8 mouse cellular contexts compared by ENCODE assay signal in the genomic region with DNA sequence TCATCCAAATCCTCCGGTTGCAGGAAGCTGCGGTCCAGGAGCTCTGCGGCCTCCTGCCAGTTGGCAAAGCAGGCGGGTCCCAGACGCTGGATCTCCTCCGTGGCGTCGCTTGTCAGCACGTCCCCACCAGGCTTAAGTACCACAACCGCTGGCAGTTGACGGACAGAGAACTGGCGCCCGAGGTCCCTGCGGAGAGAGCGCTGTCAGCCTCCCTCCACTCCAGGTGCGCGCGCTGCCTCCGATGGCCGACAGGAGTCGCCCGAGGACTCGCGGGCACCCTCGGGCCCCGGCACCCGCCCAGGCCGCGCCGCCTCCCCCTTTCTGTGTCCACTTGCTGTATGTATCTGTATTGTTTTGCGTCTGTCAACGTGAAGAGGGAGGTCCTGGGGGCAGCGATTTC. TPM values are rescaled to one million over a fixed set of nuclear protein-coding genes. Genes with fewer than 3 reads are reported as not detected.
DNase-seq lines count a peak whose midpoint lies in the region; ATAC-seq and TF ChIP-seq lines count a peak whose summit lies in the region.

No protein-coding gene starts in this region.

- intact Hi-C loops in left cerebral cortex, adult 2 months (cut with DNase I), result no loop called here

- H3K27ac ChIP-seq in ES-E14 (ENCODE audit: insufficient read depth, low read depth, low read length, poor library complexity, severe bottlenecking), result no peak overlapping the region
- H3K27ac ChIP-seq in cerebellum, adult 2 months (ENCODE audit: insufficient read depth, low read length), result no peak overlapping the region
- H3K27ac ChIP-seq in hindbrain, embryonic 11.5 days (ENCODE audit: low read depth, low read length), result no peak overlapping the region
- no peak overlapping the region for H3K27ac ChIP-seq in left cerebral cortex, adult 2 months

- no peak for TF ChIP-seq POLR2A in cerebellum, adult 2 months (IDR thresholded peaks at IDR 0.05; ENCODE audit: borderline replicate concordance, insufficient read depth, low read length)

- H3K9me3 ChIP-seq in ES-E14 (ENCODE audit: control insufficient read depth, insufficient read depth, low read depth, low read length), result no peaks in the 10 kb centered on the region
- no peaks in the 10 kb centered on the region for H3K9me3 ChIP-seq in hindbrain, embryonic 11.5 days (ENCODE audit: control insufficient read depth, low read length)
- peaks cover 10% of the 10 kb centered on the region for H3K9me3 ChIP-seq in megakaryocyte, embryonic 14.5 days

- peak; percentile 67 for TF ChIP-seq CTCF in cerebellum, adult 2 months (IDR thresholded peaks at IDR 0.05; ENCODE audit: borderline replicate concordance, insufficient read depth, low read depth, low read length)
- TF ChIP-seq CTCF in left cerebral cortex, adult 2 months (IDR thresholded peaks at IDR 0.05), result peak; percentile 86

- no peak overlapping the region for H3K9ac ChIP-seq in ES-E14 (ENCODE audit: insufficient read depth, low read depth, low read length, poor library complexity, severe bottlenecking)
- H3K9ac ChIP-seq in hindbrain, embryonic 11.5 days (ENCODE audit: low read depth, low read length), result no peak overlapping the region

- peaks cover 3% of the 10 kb centered on the region; the same call in 1 of the 2 replicates for H3K27me3 ChIP-seq in cerebellum, adult 2 months (ENCODE audit: control insufficient read depth, insufficient read depth, low read length)
- H3K27me3 ChIP-seq in hindbrain, embryonic 11.5 days (ENCODE audit: control insufficient read depth, insufficient read depth, low read length), result peaks cover 58% of the 10 kb centered on the region
- H3K27me3 ChIP-seq in megakaryocyte, embryonic 14.5 days (replicated peaks), result peaks cover 46% of the 10 kb centered on the region

- H3K4me1 ChIP-seq in ES-E14 (ENCODE audit: control insufficient read depth in 2 of 2, insufficient read depth in 2 of 2, low read length in 2 of 2, poor library complexity in 1 of 2), result peaks cover 0 to 5% of the 10 kb centered on the region in 2 experiments; a peak in 1 of 4 replicates
- no peaks in the 10 kb centered on the region for H3K4me1 ChIP-seq in cerebellum, adult 2 months (ENCODE audit: control insufficient read depth, insufficient read depth, low read length)
- H3K4me1 ChIP-seq in hindbrain, embryonic 11.5 days (replicated peaks; ENCODE audit: control insufficient read depth, insufficient read depth, low read length), result peaks cover 2% of the 10 kb centered on the region; the same call in 1 of the 2 replicates
- H3K4me1 ChIP-seq in megakaryocyte, embryonic 14.5 days, result peaks cover 63% of the 10 kb centered on the region

- no peaks in the 10 kb centered on the region for H3K36me3 ChIP-seq in ES-E14 (ENCODE audit: control insufficient read depth, insufficient read depth, low read length, poor library complexity, severe bottlenecking)
- no peaks in the 10 kb centered on the region for H3K36me3 ChIP-seq in hindbrain, embryonic 11.5 days (ENCODE audit: control insufficient read depth, insufficient read depth, low read length)
- H3K36me3 ChIP-seq in megakaryocyte, embryonic 14.5 days (replicated peaks; ENCODE audit: low read length), result peaks cover 2% of the 10 kb centered on the region

- in situ Hi-C loops in ES-E14 (cut with MboI; ENCODE audit: low sequenced_read_pairs in 2 of 2, unreplicated experiment in 2 of 2), result no loop called here

- DNase-seq in ES-E14 (ENCODE audit: low read depth, low spot score), result peak; percentile 59
- peak; percentile 76 to 84 for DNase-seq in cerebellum, adult 2 months
- peak; percentile 77 for DNase-seq in hindbrain, embryonic 11.5 days (ENCODE audit: low spot score)
- peak; percentile 69 to 79 for DNase-seq in left cerebral cortex, adult 2 months (ENCODE audit: extremely low spot score in 1 of 2, low spot score in 2 of 2)
- DNase-seq in retina, postnatal 7 days (ENCODE audit: low read depth, low spot score), result peak; percentile 62
- DNase-seq in urinary bladder, adult 2 months (ENCODE audit: low spot score), result peak; percentile 75

- under 1% methylated on average over 33 of the region's 33 CpGs for WGBS in cerebellum, adult 2 months
- 1% methylated on average over 33 of the region's 33 CpGs for WGBS in hindbrain, embryonic 11.5 days

- peak overlapping the region; percentile 43 to 61 for H3K4me3 ChIP-seq in ES-E14 (ENCODE audit: insufficient read depth in 1 of 2, low read depth in 1 of 2, low read length in 2 of 2, poor library complexity in 1 of 2, severe bottlenecking in 1 of 2)
- peak overlapping the region; percentile 58 for H3K4me3 ChIP-seq in cerebellum, adult 2 months (replicated peaks; ENCODE audit: insufficient read depth, low read depth, low read length)
- peak overlapping the region; percentile 18 for H3K4me3 ChIP-seq in hindbrain, embryonic 11.5 days (ENCODE audit: low read depth, low read length)
- peak overlapping the region; percentile 28 for H3K4me3 ChIP-seq in left cerebral cortex, adult 2 months
- peak overlapping the region; percentile 90 for H3K4me3 ChIP-seq in megakaryocyte, embryonic 14.5 days (replicated peaks)

- H3K4me2 ChIP-seq in hindbrain, embryonic 11.5 days (replicated peaks; ENCODE audit: low read depth, low read length), result peak overlapping the region; percentile 23

- ATAC-seq in frontal cortex, adult (ENCODE audit: low TSS enrichment), result peak; percentile 72
- ATAC-seq in hindbrain, embryonic 11.5 days (ENCODE audit: low FRiP score), result peak; percentile 53; the same call in 1 of the 2 replicates

TF ChIP-seq in ES-E14, 5 proteins besides CTCF, POLR2A, EP300 and RAD21:
- TF ChIP-seq ZC3H11A (IDR thresholded peaks at IDR 0.05; ENCODE audit: borderline replicate concordance, low read depth, low read length) (0 out of 2 replicates have a peak, but pooled peaks have one; percentile 6), HCFC1 (IDR thresholded peaks at IDR 0.05; ENCODE audit: borderline replicate concordance, insufficient read depth, low read length) (0 out of 2 replicates have a peak, but pooled peaks have one; percentile 22), CHD2 (IDR thresholded peaks at IDR 0.05; ENCODE audit: low read depth, low read length) (no peak)

RNA-seq across cellular contexts. Expression of gene Nxnl1, which starts 3.6 kb away (rescaled TPM):
- not detected in 2 replicates for total RNA-seq in ES-E14 (2012; rRNA removed)
- polyA plus RNA-seq in cerebellum, adult 2 months (2012; rRNA removed), result 0.10 and 0.11 TPM in 2 replicates
- polyA plus RNA-seq in hindbrain, embryonic 11.5 days (2014; fragmentation: Nextera tagmentation; extraction: Ambion mirVana), result not detected in 2 replicates
- total RNA-seq in left cerebral cortex, adult 2 months (2021), result under 1 TPM in 1 of 2 experiments, not detected in 1; 0.11 TPM
- polyA plus RNA-seq in megakaryocyte, embryonic 14.5 days (2012; ENCODE audit: insufficient read depth, low replicate concordance), result not detected in 2 replicates
- polyA plus RNA-seq in urinary bladder, adult 2 months (2012; rRNA removed), result 0.01 and 0.04 TPM in 2 replicates

RNA-seq across cellular contexts. Expression of gene Tmem221, which starts 4.1 kb away (rescaled TPM):
- 0.18 and 0.58 TPM in 2 replicates for total RNA-seq in ES-E14 (2012; rRNA removed)
- 0.21 and 0.26 TPM in 2 replicates for polyA plus RNA-seq in cerebellum, adult 2 months (2012; rRNA removed)
- polyA plus RNA-seq in hindbrain, embryonic 11.5 days (2014; fragmentation: Nextera tagmentation; extraction: Ambion mirVana), result 0.28 and 0.47 TPM in 2 replicates
- total RNA-seq in left cerebral cortex, adult 2 months (2021), result not detected
- 1.3 TPM in 1 of 2 replicates, not detected in the other for polyA plus RNA-seq in megakaryocyte, embryonic 14.5 days (2012; ENCODE audit: insufficient read depth, low replicate concordance)
- 2.3 and 3.0 TPM in 2 replicates for polyA plus RNA-seq in urinary bladder, adult 2 months (2012; rRNA removed)

RNA-seq across cellular contexts. Expression of gene Slc27a1, which starts 5.9 kb away (rescaled TPM):
- 24.5 and 45.9 TPM in 2 replicates for total RNA-seq in ES-E14 (2012; rRNA removed)
- polyA plus RNA-seq in cerebellum, adult 2 months (2012; rRNA removed), result 142 and 153 TPM in 2 replicates
- polyA plus RNA-seq in hindbrain, embryonic 11.5 days (2014; fragmentation: Nextera tagmentation; extraction: Ambion mirVana), result 13.7 and 18.2 TPM in 2 replicates
- 100 to 1,000 TPM; 108 to 109 TPM for total RNA-seq in left cerebral cortex, adult 2 months (2021)
- polyA plus RNA-seq in megakaryocyte, embryonic 14.5 days (2012; ENCODE audit: insufficient read depth, low replicate concordance), result 1.8 and 16.4 TPM in 2 replicates
- polyA plus RNA-seq in urinary bladder, adult 2 months (2012; rRNA removed), result 57.3 and 63.8 TPM in 2 replicates

RNA-seq across cellular contexts. Expression of gene Mvb12a, which starts 20.0 kb away (rescaled TPM):
- 50.4 and 58.8 TPM in 2 replicates for total RNA-seq in ES-E14 (2012; rRNA removed)
- 113 and 118 TPM in 2 replicates for polyA plus RNA-seq in cerebellum, adult 2 months (2012; rRNA removed)
- polyA plus RNA-seq in hindbrain, embryonic 11.5 days (2014; fragmentation: Nextera tagmentation; extraction: Ambion mirVana), result 54.3 and 61.1 TPM in 2 replicates
- 10 to 100 TPM; 37.2 to 37.6 TPM for total RNA-seq in left cerebral cortex, adult 2 months (2021)
- 199 and 226 TPM in 2 replicates for polyA plus RNA-seq in megakaryocyte, embryonic 14.5 days (2012; ENCODE audit: insufficient read depth, low replicate concordance)
- polyA plus RNA-seq in urinary bladder, adult 2 months (2012; rRNA removed), result 96.1 and 115 TPM in 2 replicates

RNA-seq across cellular contexts. Expression of gene Bst2, which starts 25.5 kb away (rescaled TPM):
- total RNA-seq in ES-E14 (2012; rRNA removed), result 135 and 207 TPM in 2 replicates
- polyA plus RNA-seq in cerebellum, adult 2 months (2012; rRNA removed), result 13.6 and 17.3 TPM in 2 replicates
- polyA plus RNA-seq in hindbrain, embryonic 11.5 days (2014; fragmentation: Nextera tagmentation; extraction: Ambion mirVana), result 2.2 and 5.7 TPM in 2 replicates
- total RNA-seq in left cerebral cortex, adult 2 months (2021), result 1 to 10 TPM; 3.5 to 4.0 TPM
- polyA plus RNA-seq in megakaryocyte, embryonic 14.5 days (2012; ENCODE audit: insufficient read depth, low replicate concordance), result 105 and 345 TPM in 2 replicates
- 110 and 117 TPM in 2 replicates for polyA plus RNA-seq in urinary bladder, adult 2 months (2012; rRNA removed)

Comparison
In these comparisons a context has a peak if more than half of its experiments do, and no peak if none do; other contexts are left out.
1. H3K4me3 ChIP-seq: peak in every context shown above with its lines; median percentile 90 in megakaryocyte, embryonic 14.5 days; 58 in cerebellum, adult 2 months; 52 in ES-E14; 28 in left cerebral cortex, adult 2 months; 18 in hindbrain, embryonic 11.5 days.